Mouse (Mus musculus) liver, postnatal 0 days (tissue): ENCODE measurements around the gene Itga10.

ENCODE experiments used
- CTCF ChIP-seq: sonication (generic); IDR thresholded peaks from 2 replicates; pipeline ENCODE4 v1.5.1; 2016; ENCODE audit warnings: antibody characterized with exemption, low read depth
- EP300 ChIP-seq: IDR thresholded peaks from 2 replicates; pipeline ENCODE4 v1.6.1; 2016; ENCODE audit warnings: antibody characterized with exemption, low read depth, mild to moderate bottlenecking

DNA sequence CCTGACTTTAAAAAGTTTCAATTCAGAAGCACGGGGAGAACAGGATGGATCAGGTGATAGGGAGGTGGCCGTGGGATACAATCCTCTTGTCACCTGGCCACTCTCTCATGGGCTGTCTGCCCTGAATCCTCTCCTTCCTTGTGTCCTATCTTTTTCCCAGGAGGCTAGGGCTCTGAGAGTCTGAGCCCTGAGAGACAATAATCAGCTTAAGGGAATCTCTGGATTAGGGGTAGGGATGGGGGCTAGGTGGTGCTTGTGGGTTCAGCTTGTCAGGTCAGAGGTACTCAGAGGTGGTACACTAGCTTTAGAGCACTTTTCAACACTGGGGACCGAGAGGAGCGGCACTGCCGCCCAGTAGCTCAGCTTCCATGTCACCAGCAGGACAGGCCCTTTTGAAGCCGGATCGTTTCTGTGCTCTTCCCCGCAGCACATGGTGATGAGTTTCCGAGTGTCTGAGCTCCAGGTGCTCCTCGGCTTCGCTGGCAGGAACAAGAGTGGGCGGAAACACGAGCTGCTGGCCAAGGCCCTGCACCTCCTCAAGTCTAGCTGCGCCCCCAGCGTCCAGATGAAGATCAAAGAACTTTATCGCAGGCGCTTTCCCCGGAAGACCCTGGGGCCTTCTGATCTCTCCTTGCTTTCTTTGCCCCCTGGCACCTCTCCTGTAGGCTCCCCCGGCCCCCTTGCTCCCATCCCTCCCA lies 53.8 kb downstream of the Itga10 start:
- no peak for TF ChIP-seq EP300
- no peak for TF ChIP-seq CTCF
